Mouse (Mus musculus) olfactory bulb, adult 2 months (tissue): ENCODE measurements around the gene Sult1a1. TPM values are rescaled to one million over a fixed set of nuclear protein-coding genes. Genes with fewer than 3 reads are reported as not detected.
"Not testable (repeated sequence)": the region's sequence is repeated elsewhere in the genome, so short reads cannot be mapped to it uniquely, and the experiment has no call there.

ENCODE experiments used
- H3K27ac ChIP-seq: fragments of 200-500 bp; 2 replicates; pipeline ENCODE4 v1.5.1; 2012; ENCODE audit warnings: low read depth, low read length; ENCODE audit not compliant: insufficient read depth
- H3K4me1 ChIP-seq: fragments of 200-500 bp; 2 replicates; pipeline ENCODE4 v1.6.1; 2012; ENCODE audit warnings: low read length; ENCODE audit not compliant: control insufficient read depth, insufficient read depth
- H3K4me3 ChIP-seq: fragments of 200-500 bp; 2 replicates; pipeline ENCODE4 v1.5.1; 2012; ENCODE audit warnings: mild to moderate bottlenecking, low read depth, low read length, moderate library complexity; ENCODE audit not compliant: insufficient read depth
- CTCF ChIP-seq: fragments of 200-500 bp; IDR thresholded peaks from 2 replicates; pipeline ENCODE4 v1.5.1; 2012; ENCODE audit warnings: low read depth, mild to moderate bottlenecking, low read length, moderate library complexity; ENCODE audit not compliant: insufficient read depth
- POLR2A ChIP-seq: fragments of 200-500 bp; IDR thresholded peaks from 2 replicates; pipeline ENCODE4 v1.6.1; 2012; ENCODE audit warnings: mild to moderate bottlenecking, low read depth, low read length, moderate library complexity; ENCODE audit not compliant: insufficient read depth
- WGBS: fragments of 180-500 bp; shearing (Covaris S2); methylation state at CpG from one replicate; pipeline ENCODE4 v1.1.7; 2018; 5-methylcytosine and 5-hydroxymethylcytosine counted together
- polyA plus RNA-seq: library from polyadenylated mRNA; stranded (reverse); fragments of >200 nt; gene quantifications from 2 replicates; pipeline ENCODE4 v1.2.4, GENCODE M21; 2012; ENCODE audit warnings: low replicate concordance; ENCODE audit not compliant: missing spikeins, insufficient read depth, insufficient read length

Gene Sult1a1
- polyA plus RNA-seq, 1 experiment: not detected

GRCm38 (mm10) chr7:126650852-126651251 lies 25.4 kb downstream of the Sult1a1 start:
- Histone ChIP-seq H3K4me1 (no peaks in the 10 kb centered on the region), H3K4me3 (no peak overlapping the region), H3K27ac (no peak overlapping the region)
- TF ChIP-seq POLR2A (no peak), CTCF (no peak)
- WGBS: 96% methylated on average over 2 of the region's 2 CpGs

GRCm38 (mm10) chr7:126649231-126650051 lies 26.8 kb downstream of the Sult1a1 start, which contains the start of gene Sgf29:
Sgf29 (plus strand) TSS chr7:126649309.
- H3K4me3 ChIP-seq: peak within 1 kb of the TSS; percentile 74
- H3K27ac ChIP-seq: peak within 1 kb of the TSS; percentile 88
- 1% methylated on average over 57 of the region's 57 CpGs for WGBS
- H3K4me1 ChIP-seq: no peaks in the 10 kb centered on the region
- no peak for TF ChIP-seq CTCF
- TF ChIP-seq POLR2A: peak; percentile 100

- H3K27ac ChIP-seq: no peak overlapping the region
- no peak for TF ChIP-seq CTCF
- no peak for TF ChIP-seq POLR2A
- H3K4me3 ChIP-seq: no peak overlapping the region
- WGBS: 74% methylated on average over 4 of the region's 4 CpGs
- no peaks in the 10 kb centered on the region for H3K4me1 ChIP-seq
Measured at GRCm38 (mm10) chr7:126648486-126648885, 27.7 kb downstream of the Sult1a1 start.

GRCm38 (mm10) chr7:126645708-126646107 lies 30.5 kb downstream of the Sult1a1 start:
- WGBS: 71% methylated on average over 5 of the region's 5 CpGs
- no peak overlapping the region for H3K27ac ChIP-seq
- no peaks in the 10 kb centered on the region for H3K4me1 ChIP-seq
- H3K4me3 ChIP-seq: no peak overlapping the region
- no peak for TF ChIP-seq CTCF
- TF ChIP-seq POLR2A: no peak

GRCm38 (mm10) chr7:126644914-126645313 lies 31.3 kb downstream of the Sult1a1 start:
- no peak for TF ChIP-seq POLR2A
- no peak for TF ChIP-seq CTCF
- no peak overlapping the region for H3K27ac ChIP-seq
- H3K4me1 ChIP-seq: no peaks in the 10 kb centered on the region
- no peak overlapping the region for H3K4me3 ChIP-seq

GRCm38 (mm10) chr7:126644345-126644744 lies 31.9 kb downstream of the Sult1a1 start:
- Histone ChIP-seq H3K4me3 (no peak overlapping the region), H3K27ac (no peak overlapping the region), H3K4me1 (no peaks in the 10 kb centered on the region)
- 81% methylated on average over 3 of the region's 3 CpGs for WGBS
- TF ChIP-seq POLR2A: no peak
- no peak for TF ChIP-seq CTCF

GRCm38 (mm10) chr7:126643244-126643617 lies 33.0 kb downstream of the Sult1a1 start:
- WGBS: 29% methylated on average over 3 of the region's 3 CpGs
- not testable (repeated sequence) for H3K4me3 ChIP-seq, H3K4me1 ChIP-seq, H3K27ac ChIP-seq

GRCm38 (mm10) chr7:126642545-126643243 lies 33.5 kb downstream of the Sult1a1 start:
- Histone ChIP-seq H3K4me1 (no peaks in the 10 kb centered on the region), H3K4me3 (no peak overlapping the region), H3K27ac (no peak overlapping the region)
- TF ChIP-seq CTCF (no peak), POLR2A (no peak)
- 68% methylated on average over 5 of the region's 5 CpGs for WGBS

GRCm38 (mm10) chr7:126636733-126637520 lies 39.3 kb downstream of the Sult1a1 start:
- no peak overlapping the region for H3K27ac ChIP-seq
- WGBS: 20% methylated on average over 4 of the region's 4 CpGs

More at GRCm38 (mm10) chr7:126636733-126637520, 39.3 kb downstream of the Sult1a1 start:
- no peak for TF ChIP-seq CTCF
- H3K4me1 ChIP-seq: no peaks in the 10 kb centered on the region
- no peak overlapping the region for H3K4me3 ChIP-seq
